Mouse (Mus musculus) hindbrain, embryonic 11.5 days (tissue): ENCODE measurements at regions not wholly inside any gene's neighbourhood (a gene's known extent, or its start where the extent isn't known, plus 50 kb on each side); places are given as distances from the start of the nearest gene placed in this dataset.

ENCODE experiments used
- ATAC-seq: fragments of 200-750 bp; cut with Nextera tagmentation; 2 replicates; pipeline ENCODE4 v1.8.0; 2017; ENCODE audit warnings: mild to moderate bottlenecking, moderate TSS enrichment, moderate library complexity; ENCODE audit not compliant: low FRiP score
- DNase-seq: peaks from one replicate; pipeline ENCODE4 v3.0.0-alpha.2; 2015; ENCODE audit warnings: low spot score
- H3K27ac ChIP-seq: fragments of 300-500 bp; sonication (generic); 2 replicates; pipeline ENCODE4 v1.5.1; 2014; ENCODE audit warnings: mild to moderate bottlenecking, low read depth, low read length
- H3K27me3 ChIP-seq: fragments of 300-500 bp; sonication (generic); 2 replicates; pipeline ENCODE4 v1.6.1; 2014; ENCODE audit warnings: mild to moderate bottlenecking, low read length, moderate library complexity, mixed read lengths; ENCODE audit not compliant: control insufficient read depth, insufficient read depth
- H3K36me3 ChIP-seq: fragments of 300-500 bp; sonication (generic); 2 replicates; pipeline ENCODE4 v1.6.1; 2014; ENCODE audit warnings: mild to moderate bottlenecking, low read length, moderate library complexity, mixed read lengths; ENCODE audit not compliant: control insufficient read depth, insufficient read depth
- H3K4me1 ChIP-seq: fragments of 300-500 bp; sonication (generic); replicated peaks from 2 replicates; pipeline ENCODE4 v1.6.1; 2014; ENCODE audit warnings: low read length, mixed read lengths; ENCODE audit not compliant: control insufficient read depth, insufficient read depth
- H3K4me2 ChIP-seq: fragments of 300-500 bp; sonication (generic); replicated peaks from 2 replicates; pipeline ENCODE4 v1.6.1; 2014; ENCODE audit warnings: mild to moderate bottlenecking, low read depth, low read length
- H3K4me3 ChIP-seq: fragments of 300-500 bp; sonication (generic); 2 replicates; pipeline ENCODE4 v1.5.1; 2014; ENCODE audit warnings: low read depth, low read length
- H3K9ac ChIP-seq: fragments of 300-500 bp; sonication (generic); 2 replicates; pipeline ENCODE4 v1.6.1; 2014; ENCODE audit warnings: low read depth, low read length
- H3K9me3 ChIP-seq: fragments of 300-500 bp; sonication (generic); 2 replicates; pipeline ENCODE4 v1.6.1; 2016; ENCODE audit warnings: low read length; ENCODE audit not compliant: control insufficient read depth
- WGBS: fragments of 180-500 bp; shearing (Covaris S2); extraction: QIAGEN DNeasy Blood & Tissue Kit; methylation state at CpG from one replicate; pipeline ENCODE4 v1.1.7; 2014; 5-methylcytosine and 5-hydroxymethylcytosine counted together

GRCm38 (mm10) chr7:136062658-136063057 lies 346.5 kb upstream of the Mki67 start:
- Histone ChIP-seq H3K27me3 (no peaks in the 10 kb centered on the region), H3K9ac (no peak overlapping the region), H3K4me3 (no peak overlapping the region), H3K27ac (no peak overlapping the region), H3K4me1 (peaks cover 8% of the 10 kb centered on the region; the same call in 1 of the 2 replicates), H3K4me2 (no peak overlapping the region), H3K9me3 (no peaks in the 10 kb centered on the region), H3K36me3 (no peaks in the 10 kb centered on the region)
- ATAC-seq (no peak), DNase-seq (no peak)
- WGBS, result 39% methylated on average over 5 of the region's 5 CpGs

DNA sequence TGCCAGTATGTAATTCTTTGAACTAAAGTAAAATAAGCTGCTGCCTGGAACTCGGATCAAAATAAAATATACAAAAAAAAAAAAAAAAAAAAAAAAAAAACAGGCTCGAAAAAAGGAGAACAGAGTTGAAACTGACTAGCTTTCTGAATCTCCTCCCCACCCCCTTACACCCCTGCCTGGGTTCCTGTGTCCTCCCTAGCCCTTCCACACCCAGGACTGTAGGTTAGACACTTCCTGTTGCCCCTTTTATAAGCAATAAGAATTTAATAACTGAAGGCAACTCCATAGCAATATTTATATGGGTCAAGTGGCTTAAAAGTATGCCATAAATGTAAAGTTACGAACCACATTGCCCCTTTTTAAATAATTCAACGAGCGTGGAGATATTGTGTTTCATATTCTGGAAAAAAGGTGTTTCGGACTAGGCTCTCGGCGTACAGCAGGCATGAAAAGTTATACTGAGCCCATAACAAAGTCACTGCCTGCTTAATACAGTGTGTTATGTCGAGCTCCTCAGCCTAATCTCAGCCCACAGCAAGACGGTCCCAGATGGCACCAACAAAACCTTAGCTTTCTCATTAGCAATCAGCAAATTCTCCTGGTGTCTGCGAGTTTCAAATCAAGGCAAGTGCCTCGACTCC lies 349.0 kb upstream of the Mki67 start:
- Histone ChIP-seq H3K27me3 (no peaks in the 10 kb centered on the region), H3K4me1 (no peaks in the 10 kb centered on the region; the same call in 1 of the 2 replicates), H3K4me3 (no peak overlapping the region), H3K36me3 (no peaks in the 10 kb centered on the region), H3K27ac (no peak overlapping the region), H3K9ac (no peak overlapping the region), H3K4me2 (no peak overlapping the region), H3K9me3 (no peaks in the 10 kb centered on the region)
- WGBS, result 74% methylated on average over 12 of the region's 12 CpGs
- no peak for DNase-seq
- no peak for ATAC-seq

GRCm38 (mm10) chr7:136065679-136066055 lies 349.5 kb upstream of the Mki67 start:
- no peaks in the 10 kb centered on the region for H3K36me3 ChIP-seq
- no peaks in the 10 kb centered on the region for H3K27me3 ChIP-seq
- no peak overlapping the region for H3K27ac ChIP-seq
- H3K4me2 ChIP-seq, result no peak overlapping the region
- WGBS, result 64% methylated on average over 10 of the region's 10 CpGs
- H3K9ac ChIP-seq, result no peak overlapping the region
- ATAC-seq, result no peak
- H3K4me1 ChIP-seq, result no peaks in the 10 kb centered on the region; the same call in 1 of the 2 replicates
- H3K4me3 ChIP-seq, result no peak overlapping the region
- no peak for DNase-seq
- no peaks in the 10 kb centered on the region for H3K9me3 ChIP-seq

GRCm38 (mm10) chr7:136070881-136071280 lies 354.7 kb upstream of the Mki67 start:
- Histone ChIP-seq H3K27me3 (no peaks in the 10 kb centered on the region), H3K4me3 (no peak overlapping the region), H3K4me2 (no peak overlapping the region), H3K9ac (no peak overlapping the region), H3K27ac (no peak overlapping the region), H3K4me1 (no peaks in the 10 kb centered on the region), H3K36me3 (no peaks in the 10 kb centered on the region), H3K9me3 (no peaks in the 10 kb centered on the region)
- no peak for ATAC-seq
- 87% methylated on average over 5 of the region's 5 CpGs for WGBS
- DNase-seq, result no peak

GRCm38 (mm10) chr7:136071331-136071730 lies 355.2 kb upstream of the Mki67 start:
- Histone ChIP-seq H3K27me3 (no peaks in the 10 kb centered on the region), H3K9me3 (no peaks in the 10 kb centered on the region), H3K4me2 (no peak overlapping the region), H3K9ac (no peak overlapping the region), H3K4me1 (no peaks in the 10 kb centered on the region), H3K4me3 (no peak overlapping the region), H3K36me3 (no peaks in the 10 kb centered on the region), H3K27ac (no peak overlapping the region)
- WGBS, result 82% methylated on average over 4 of the region's 4 CpGs
- DNase-seq (no peak), ATAC-seq (no peak)

DNA sequence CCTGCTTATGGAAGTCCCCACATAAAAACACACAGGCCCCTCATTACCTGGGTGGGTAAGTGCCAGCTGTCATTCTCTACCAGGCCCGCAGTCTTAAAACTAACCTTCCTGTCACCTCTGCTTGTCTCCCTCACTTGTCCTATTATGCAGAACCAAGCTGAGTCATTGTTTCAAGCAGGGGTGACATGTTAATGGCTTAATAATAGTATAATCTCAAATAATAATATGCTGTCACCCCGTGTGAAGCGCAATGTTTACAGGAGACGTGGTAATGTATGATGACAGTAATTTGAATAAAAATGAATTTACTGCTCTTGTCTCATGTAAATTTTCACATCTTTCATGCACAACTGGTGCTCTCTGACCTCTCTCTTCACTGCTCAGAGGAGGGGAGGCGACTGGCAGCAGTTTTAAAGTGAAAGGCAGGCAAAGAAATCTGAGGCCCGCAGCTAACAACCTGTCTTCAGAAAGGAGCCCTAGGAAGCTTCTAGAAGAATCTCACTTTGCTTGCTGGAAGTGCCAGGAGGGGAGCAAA lies 357.2 kb upstream of the Mki67 start:
- H3K4me2 ChIP-seq, result no peak overlapping the region
- H3K9ac ChIP-seq, result no peak overlapping the region
- H3K4me1 ChIP-seq, result no peaks in the 10 kb centered on the region
- no peaks in the 10 kb centered on the region for H3K9me3 ChIP-seq
- ATAC-seq, result no peak
- no peak for DNase-seq
- WGBS, result 66% methylated on average over 6 of the region's 6 CpGs
- H3K4me3 ChIP-seq, result no peak overlapping the region
- H3K36me3 ChIP-seq, result no peaks in the 10 kb centered on the region
- no peak overlapping the region for H3K27ac ChIP-seq
- no peaks in the 10 kb centered on the region for H3K27me3 ChIP-seq

DNA sequence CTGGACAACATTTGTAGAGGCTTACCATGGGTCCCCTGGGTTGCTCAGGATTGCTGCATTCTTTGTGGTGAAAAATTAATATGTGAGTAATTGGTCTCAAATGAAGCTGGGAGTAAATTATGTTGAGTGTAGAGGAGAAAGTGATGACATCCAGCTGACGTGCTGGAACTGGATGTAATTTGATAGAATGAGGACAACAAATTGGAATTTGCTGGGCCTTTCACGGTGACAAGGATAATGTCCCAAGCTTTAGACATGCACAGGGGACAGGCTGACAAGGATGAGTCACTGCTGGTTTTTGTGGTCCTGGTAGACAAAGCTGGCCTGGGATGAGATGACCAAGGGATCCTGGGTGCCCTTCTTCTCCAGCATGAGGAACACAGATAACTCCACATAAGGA lies 357.9 kb upstream of the Mki67 start:
- no peaks in the 10 kb centered on the region for H3K36me3 ChIP-seq
- H3K27me3 ChIP-seq, result no peaks in the 10 kb centered on the region
- ATAC-seq (no peak), DNase-seq (no peak)
- WGBS, result 72% methylated on average over 2 of the region's 2 CpGs
- H3K9ac ChIP-seq, result no peak overlapping the region
- no peak overlapping the region for H3K4me3 ChIP-seq
- H3K4me2 ChIP-seq, result no peak overlapping the region
- no peaks in the 10 kb centered on the region for H3K4me1 ChIP-seq
- H3K9me3 ChIP-seq, result no peaks in the 10 kb centered on the region
- no peak overlapping the region for H3K27ac ChIP-seq

GRCm38 (mm10) chr7:136081534-136082252 lies 365.5 kb upstream of the Mki67 start:
- ATAC-seq, result no peak
- Histone ChIP-seq H3K4me2 (no peak overlapping the region), H3K27ac (no peak overlapping the region), H3K4me3 (no peak overlapping the region), H3K27me3 (no peaks in the 10 kb centered on the region), H3K4me1 (peaks cover 16% of the 10 kb centered on the region), H3K9ac (no peak overlapping the region; the same call in 1 of the 2 replicates), H3K9me3 (no peaks in the 10 kb centered on the region), H3K36me3 (no peaks in the 10 kb centered on the region)
- 46% methylated on average over 7 of the region's 7 CpGs for WGBS
- DNase-seq, result no peak
